Comparison of ENCODE assay signal across 17 mouse cellular contexts in genomic region chr13:29826469-29826868, GRCm38 (mm10). TPM values are rescaled to one million over a fixed set of nuclear protein-coding genes. Genes with fewer than 3 reads are reported as not detected.
DNase-seq lines count a peak whose midpoint lies in the region; ATAC-seq and TF ChIP-seq lines count a peak whose summit lies in the region.
"Had no signal": no experiment of that assay in that cellular context is flagged by ENCODE, and none has a peak within 500 bp of the region (broad histone marks: within the 10 kb centered on the region; RNA-seq: fewer than 3 reads in every experiment).

No protein-coding gene starts in this region.

- H3K27me3 ChIP-seq in lung, embryonic 15.5 days = no peaks in the 10 kb centered on the region
- H3K27me3 ChIP-seq in lung, postnatal 0 days (replicated peaks; ENCODE audit: insufficient read depth, low read length) = no peaks in the 10 kb centered on the region
- no peaks in the 10 kb centered on the region for H3K27me3 ChIP-seq in forebrain, embryonic 14.5 days (replicated peaks; ENCODE audit: control insufficient read depth, insufficient read depth, low read length)
- H3K27me3 ChIP-seq: embryonic facial prominence, embryonic 12.5 days; heart, embryonic 15.5 days; hindbrain, embryonic 15.5 days had no signal

- peaks cover 20% of the 10 kb centered on the region for H3K4me1 ChIP-seq in lung, embryonic 15.5 days
- H3K4me1 ChIP-seq in lung, postnatal 0 days (ENCODE audit: insufficient read depth, low read depth, low read length) = no peaks in the 10 kb centered on the region
- H3K4me1 ChIP-seq in forebrain, embryonic 14.5 days (ENCODE audit: control insufficient read depth, insufficient read depth, low read length) = peaks cover 33% of the 10 kb centered on the region
- H3K4me1 ChIP-seq: embryonic facial prominence, embryonic 12.5 days had no signal

- no peak overlapping the region for H3K9ac ChIP-seq in lung, embryonic 15.5 days
- no peak overlapping the region for H3K9ac ChIP-seq in lung, postnatal 0 days (replicated peaks; ENCODE audit: low read depth)
- H3K9ac ChIP-seq in forebrain, embryonic 14.5 days (ENCODE audit: low read length) = no peak overlapping the region; the same call in 1 of the 2 replicates
- H3K9ac ChIP-seq: embryonic facial prominence, embryonic 12.5 days; heart, embryonic 15.5 days; hindbrain, embryonic 15.5 days had no signal

- 26% methylated on average over 2 of the region's 2 CpGs for WGBS in lung, embryonic 15.5 days
- WGBS in lung, postnatal 0 days = 39% methylated on average over 2 of the region's 2 CpGs
- WGBS in forebrain, embryonic 14.5 days = 33% methylated on average over 2 of the region's 2 CpGs

- no peak for DNase-seq in lung, postnatal 0 days (ENCODE audit: low spot score)
- DNase-seq in MEL-GATA-1-ER (ENCODE audit: extremely low read depth, low read depth) = peak; percentile 10
- DNase-seq in forebrain, embryonic 14.5 days (ENCODE audit: low spot score) = peak; percentile 72
- DNase-seq in right cerebral cortex, postnatal 25 days = no peak
- DNase-seq in right cerebral cortex, postnatal 14 days = no peak
- DNase-seq: adrenal gland, adult 2 months; cerebellum, postnatal 10 days; gastrocnemius, postnatal 36 days; lung, postnatal 14 days; thymus, postnatal 4 days had no signal

- ATAC-seq in lung, embryonic 15.5 days (ENCODE audit: borderline replicate concordance, extremely low read depth, low FRiP score, low TSS enrichment) = 0 out of 2 replicates have a peak, but pooled peaks have one; percentile 46
- ATAC-seq in lung, postnatal 0 days = no peak
- ATAC-seq in forebrain, embryonic 14.5 days = no peak; the same call in 1 of the 2 replicates
- ATAC-seq in megakaryocyte-erythroid progenitor cell, adult 5-6 weeks (replicated peaks; ENCODE audit: low FRiP score, low TSS enrichment, poor library complexity, severe bottlenecking) = peak; percentile 79

- no peak overlapping the region for H3K4me3 ChIP-seq in lung, embryonic 15.5 days
- H3K4me3 ChIP-seq in lung, postnatal 0 days (ENCODE audit: low read depth, low read length) = no peak overlapping the region
- H3K4me3 ChIP-seq in forebrain, embryonic 14.5 days (ENCODE audit: low read depth, low read length) = no peak overlapping the region
- H3K4me3 ChIP-seq: embryonic facial prominence, embryonic 12.5 days; heart, embryonic 15.5 days; hindbrain, embryonic 15.5 days; limb, embryonic 10.5 days had no signal

- no peak for TF ChIP-seq EP300 in lung, postnatal 0 days (IDR thresholded peaks at IDR 0.05)

- no peak overlapping the region for H3K4me2 ChIP-seq in lung, embryonic 15.5 days
- no peak overlapping the region for H3K4me2 ChIP-seq in lung, postnatal 0 days (replicated peaks; ENCODE audit: low read depth, low read length)
- H3K4me2 ChIP-seq in forebrain, embryonic 14.5 days (ENCODE audit: low read length) = no peak overlapping the region
- H3K4me2 ChIP-seq: embryonic facial prominence, embryonic 12.5 days; heart, embryonic 15.5 days; hindbrain, embryonic 15.5 days had no signal

- no peaks in the 10 kb centered on the region for H3K9me3 ChIP-seq in lung, embryonic 15.5 days
- H3K9me3 ChIP-seq in lung, postnatal 0 days (ENCODE audit: low read length) = no peaks in the 10 kb centered on the region
- H3K9me3 ChIP-seq in forebrain, embryonic 14.5 days (replicated peaks; ENCODE audit: control insufficient read depth, low read length) = no peaks in the 10 kb centered on the region
- H3K9me3 ChIP-seq: embryonic facial prominence, embryonic 12.5 days; heart, embryonic 15.5 days; hindbrain, embryonic 15.5 days; limb, embryonic 10.5 days had no signal

- no peak for TF ChIP-seq CTCF in lung, postnatal 0 days (IDR thresholded peaks at IDR 0.05)

- no peak overlapping the region for H3K27ac ChIP-seq in lung, embryonic 15.5 days
- H3K27ac ChIP-seq in lung, postnatal 0 days (ENCODE audit: low read length) = no peak overlapping the region
- H3K27ac ChIP-seq in forebrain, embryonic 14.5 days (ENCODE audit: low read depth, low read length) = peak overlapping the region; percentile 59
- H3K27ac ChIP-seq: embryonic facial prominence, embryonic 12.5 days; heart, embryonic 15.5 days; hindbrain, embryonic 15.5 days; kidney, postnatal 0 days; limb, embryonic 10.5 days had no signal

- H3K36me3 ChIP-seq in lung, embryonic 15.5 days = no peaks in the 10 kb centered on the region
- no peaks in the 10 kb centered on the region for H3K36me3 ChIP-seq in lung, postnatal 0 days (ENCODE audit: insufficient read depth, low read length)
- H3K36me3 ChIP-seq in forebrain, embryonic 14.5 days (ENCODE audit: control insufficient read depth, insufficient read depth, low read length) = no peaks in the 10 kb centered on the region
- H3K36me3 ChIP-seq: embryonic facial prominence, embryonic 12.5 days; heart, embryonic 15.5 days; hindbrain, embryonic 15.5 days; limb, embryonic 10.5 days had no signal

RNA-seq across cellular contexts. Expression of gene Cdkal1, which starts 29.0 kb away (rescaled TPM):
- 31.5 and 34.0 TPM in 2 replicates for polyA plus RNA-seq in lung, embryonic 15.5 days (2015; fragmentation: Nextera tagmentation; extraction: Ambion mirVana)
- polyA plus RNA-seq in lung, postnatal 0 days (2015; fragmentation: Nextera tagmentation; extraction: Ambion mirVana) = 14.7 and 16.2 TPM in 2 replicates
- 23.9 and 32.1 TPM in 2 replicates for polyA plus RNA-seq in forebrain, embryonic 14.5 days (2014; fragmentation: Nextera tagmentation; extraction: Ambion mirVana)
- total RNA-seq in megakaryocyte-erythroid progenitor cell, adult 5-6 weeks (2014; fragmentation: Nextera tagmentation) = 21.4 and 28.9 TPM in 2 replicates
- total RNA-seq in megakaryocyte-erythroid progenitor cell, adult 5-6 weeks (2017) = 18.8 and 56.2 TPM in 2 replicates

Comparison
In these comparisons a context has a peak if more than half of its experiments do, and no peak if none do; other contexts are left out.
1. ATAC-seq: peak in lung, embryonic 15.5 days (single experiment) and megakaryocyte-erythroid progenitor cell, adult 5-6 weeks (single experiment); none in lung, postnatal 0 days (single experiment) and forebrain, embryonic 14.5 days (single experiment).
2. DNase-seq: peak in MEL-GATA-1-ER (single experiment) and forebrain, embryonic 14.5 days (single experiment); none in lung, postnatal 0 days (single experiment), right cerebral cortex, postnatal 25 days (single experiment) and right cerebral cortex, postnatal 14 days (single experiment).